Mouse (Mus musculus) MEL (cell line): ENCODE results near the gene Sohlh2. TPM values are rescaled to one million over a fixed set of nuclear protein-coding genes. Genes with fewer than 3 reads are reported as not detected.

Experiments
- DNase-seq: peaks from one replicate; pipeline ENCODE4 v3.0.0; 2011; ENCODE audit warnings: low read depth, low spot score
- H3K27ac ChIP-seq: 2 replicates; pipeline ENCODE4 v1.5.1; 2012; ENCODE audit warnings: low read depth, mild to moderate bottlenecking, control low read depth, low read length, moderate library complexity; ENCODE audit not compliant: control insufficient read depth
- H3K27me3 ChIP-seq, 2 experiments: fragments of 150-350 bp in 1 of 2; sonication (generic) in 1 of 2; 2 replicates each; pipeline ENCODE4 v1.6.1; 2012; ENCODE audit warnings: low read length in 2 of 2, mild to moderate bottlenecking in 2 of 2, improper control_type of control experiment in 1 of 2, moderate library complexity in 1 of 2; ENCODE audit not compliant: insufficient read depth in 2 of 2, control insufficient read depth in 1 of 2
- H3K36me3 ChIP-seq, 2 experiments: 2 replicates each; pipeline ENCODE4 v1.6.1; 2012 to 2014; ENCODE audit warnings: low read length in 2 of 2, improper control_type of control experiment in 1 of 2, inconsistent platforms in 1 of 2, mild to moderate bottlenecking in 1 of 2; ENCODE audit not compliant: insufficient read depth in 2 of 2, control insufficient read depth in 1 of 2
- H3K4me1 ChIP-seq, 2 experiments: fragments of 150-350 bp in 1 of 2; sonication (generic) in 1 of 2; 2 replicates each; pipeline ENCODE4 v1.6.1; 2012; ENCODE audit warnings: low read length in 2 of 2, improper control_type of control experiment in 1 of 2, mild to moderate bottlenecking in 1 of 2; ENCODE audit not compliant: insufficient read depth in 2 of 2, control insufficient read depth in 1 of 2
- H3K4me3 ChIP-seq, 2 experiments: fragments of 150-350 bp in 1 of 2; sonication (generic) in 1 of 2; 2 replicates each; pipeline ENCODE4 v1.5.1; 2012; ENCODE audit warnings: low read depth in 2 of 2, low read length in 2 of 2, mild to moderate bottlenecking in 2 of 2, moderate library complexity in 2 of 2, control low read depth in 1 of 2, improper control_type of control experiment in 1 of 2; ENCODE audit not compliant: control insufficient read depth in 1 of 2, insufficient read depth in 1 of 2
- H3K79me2 ChIP-seq: 2 replicates; pipeline ENCODE4 v1.6.1; 2012; ENCODE audit warnings: mild to moderate bottlenecking, low read length, moderate library complexity; ENCODE audit not compliant: control insufficient read depth, poor library complexity, insufficient read depth
- H3K9ac ChIP-seq: 2 replicates; pipeline ENCODE4 v1.6.1; 2012; ENCODE audit warnings: low read depth, mild to moderate bottlenecking, control low read depth, low read length, moderate library complexity; ENCODE audit not compliant: control insufficient read depth, poor library complexity, severe bottlenecking
- H3K9me3 ChIP-seq: fragments of 150-350 bp; sonication (generic); replicated peaks from 2 replicates; pipeline ENCODE4 v1.6.1; 2012; ENCODE audit warnings: mild to moderate bottlenecking, low read length, improper control_type of control experiment, moderate library complexity; ENCODE audit not compliant: insufficient read depth
- CHD2 ChIP-seq: IDR thresholded peaks from 2 replicates; pipeline ENCODE4 v1.6.1; 2011; ENCODE audit warnings: low read length, improper control_type of control experiment
- GABPA ChIP-seq: IDR thresholded peaks from 2 replicates; pipeline ENCODE4 v1.6.1; 2012; ENCODE audit warnings: low read depth, mild to moderate bottlenecking, inconsistent platforms, low read length, improper control_type of control experiment, moderate library complexity
- GATA1 ChIP-seq: IDR thresholded peaks from 2 replicates; pipeline ENCODE4 v1.6.1; 2011; ENCODE audit warnings: low read depth, low read length, improper control_type of control experiment
- JUND ChIP-seq: IDR thresholded peaks from 2 replicates; pipeline ENCODE4 v1.6.1; 2011; ENCODE audit warnings: low read depth, mild to moderate bottlenecking, improper control_type of control experiment, low read length
- KAT2A ChIP-seq: conservative IDR thresholded peaks from 2 replicates; pipeline ENCODE4 v1.6.1; 2012; ENCODE audit warnings: low read depth, low read length, improper control_type of control experiment, inconsistent platforms
- MEF2A ChIP-seq: IDR thresholded peaks from 2 replicates; pipeline ENCODE4 v1.6.1; 2014; ENCODE audit warnings: low read depth, mild to moderate bottlenecking, inconsistent platforms, low read length, improper control_type of control experiment; ENCODE audit not compliant: poor library complexity, insufficient replicate concordance, severe bottlenecking; ENCODE audit errors: extremely low read depth
- MYC ChIP-seq: IDR thresholded peaks from 2 replicates; pipeline ENCODE4 v1.6.1; 2011; ENCODE audit warnings: low read depth, mild to moderate bottlenecking, low read length, improper control_type of control experiment, moderate library complexity
- NRF1 ChIP-seq: IDR thresholded peaks from 2 replicates; pipeline ENCODE4 v1.6.1; 2014; ENCODE audit warnings: low read depth, mild to moderate bottlenecking, inconsistent platforms, low read length, improper control_type of control experiment, moderate library complexity; ENCODE audit not compliant: poor library complexity, insufficient read depth, severe bottlenecking
- POLR2A ChIP-seq, 2 experiments: IDR thresholded peaks; 2 replicates each; pipeline ENCODE4 v1.6.1; 2011 to 2012; ENCODE audit warnings: low read length in 2 of 2, mild to moderate bottlenecking in 2 of 2, control low read depth in 1 of 2, improper control_type of control experiment in 1 of 2, low read depth in 1 of 2, moderate library complexity in 1 of 2; ENCODE audit not compliant: control insufficient read depth in 1 of 2, insufficient read depth in 1 of 2, poor library complexity in 1 of 2
- POLR2AphosphoS2 ChIP-seq: IDR thresholded peaks from 2 replicates; pipeline ENCODE4 v1.6.1; 2011; ENCODE audit warnings: low read length, improper control_type of control experiment
- RAD21 ChIP-seq: IDR thresholded peaks from 2 replicates; pipeline ENCODE4 v1.6.1; 2011; ENCODE audit warnings: mild to moderate bottlenecking, low read depth, low read length, improper control_type of control experiment
- SIN3A ChIP-seq: IDR thresholded peaks from 2 replicates; pipeline ENCODE4 v1.6.1; 2012; ENCODE audit warnings: low read length, improper control_type of control experiment, inconsistent platforms
- TBP ChIP-seq: IDR thresholded peaks from 2 replicates; pipeline ENCODE4 v1.8.0; 2011; ENCODE audit warnings: low read depth, low read length, improper control_type of control experiment
- ZKSCAN1 ChIP-seq: IDR thresholded peaks from 2 replicates; pipeline ENCODE4 v1.6.1; 2012; ENCODE audit warnings: low read depth, mild to moderate bottlenecking, inconsistent platforms, low read length, improper control_type of control experiment, moderate library complexity
- ZMIZ1 ChIP-seq: IDR thresholded peaks from 2 replicates; pipeline ENCODE4 v1.6.1; 2012; ENCODE audit warnings: low read depth, mild to moderate bottlenecking, inconsistent platforms, low read length, improper control_type of control experiment, moderate library complexity
- polyA plus RNA-seq, 2 experiments: library from polyadenylated mRNA; stranded (reverse) in 1 of 2; unstranded in 1 of 2; fragments of >175 nt in 1 of 2; fragments of >200 nt in 1 of 2; gene quantifications; 2 replicates each; pipeline versions ENCODE4 v1.2.1 to v1.2.4; 2012; ENCODE audit warnings: low replicate concordance in 2 of 2, low read depth in 1 of 2; ENCODE audit not compliant: insufficient read length in 2 of 2, insufficient read depth in 1 of 2, missing spikeins in 1 of 2
- total RNA-seq: library from RNA; depleted of rRNA; stranded (reverse); fragments of 300-350 nt; gene quantifications from 2 replicates; pipeline ENCODE4 v1.2.3, GENCODE M21; 2012

Gene Sohlh2
- total and polyA plus RNA-seq, 3 experiments: not detected

GRCm38 (mm10) chr3:55227214-55227581 is 45.4 kb downstream of the Sohlh2 start:
- Histone ChIP-seq H3K27me3 (no peaks in the 10 kb centered on the region), H3K27ac (no peak overlapping the region), H3K4me3 (no peak overlapping the region), H3K9ac (no peak overlapping the region), H3K79me2 (no peaks in the 10 kb centered on the region), H3K36me3 (no peaks in the 10 kb centered on the region), H3K4me1 (no peaks in the 10 kb centered on the region), H3K9me3 (no peaks in the 10 kb centered on the region)
- TF ChIP-seq RAD21 (no peak), JUND (no peak), CHD2 (no peak), TBP (no peak), SIN3A (no peak), NRF1 (no peak)
- no peak for DNase-seq

- H3K4me1 ChIP-seq: no peaks in the 10 kb centered on the region
- H3K27ac ChIP-seq: no peak within 1 kb of the TSS
- no peaks in the 10 kb centered on the region for H3K9me3 ChIP-seq
- no peaks in the 10 kb centered on the region for H3K36me3 ChIP-seq
- no peak within 1 kb of the TSS for H3K9ac ChIP-seq
- no peak for DNase-seq
- no peak for TF ChIP-seq KAT2A
- no peak for TF ChIP-seq ZKSCAN1
- no peak for TF ChIP-seq POLR2A (IDR thresholded peaks at IDR 0.05; ENCODE audit: control insufficient read depth in 1 of 2, insufficient read depth in 1 of 2, low read depth in 1 of 2, low read length in 2 of 2, poor library complexity in 1 of 2)
- TF ChIP-seq, all 39 proteins: peak for 0
- no peak within 1 kb of the TSS for H3K4me3 ChIP-seq
- H3K27me3 ChIP-seq: no peaks in the 10 kb centered on the region
- no peaks in the 10 kb centered on the region for H3K79me2 ChIP-seq
Observed at GRCm38 (mm10) chr3:55241730-55242421, 60.0 kb downstream of the Sohlh2 start, which contains the start of gene Dclk1. Gene Dclk1 (plus strand): TSS chr3:55242364.

GRCm38 (mm10) chr3:55242422-55243055 is 60.7 kb downstream of the Sohlh2 start:
- no peak overlapping the region for H3K4me3 ChIP-seq
- TF ChIP-seq POLR2AphosphoS2 (no peak), ZKSCAN1 (no peak), NRF1 (no peak), SIN3A (no peak), TBP (no peak), GABPA (no peak), ZMIZ1 (no peak), GATA1 (no peak), MYC (no peak), MEF2A (no peak)
- no peak for DNase-seq

More at GRCm38 (mm10) chr3:55242422-55243055, 60.7 kb downstream of the Sohlh2 start:
- Histone ChIP-seq H3K4me1 (no peaks in the 10 kb centered on the region), H3K36me3 (no peaks in the 10 kb centered on the region), H3K27me3 (no peaks in the 10 kb centered on the region), H3K9me3 (no peaks in the 10 kb centered on the region), H3K27ac (no peak overlapping the region), H3K79me2 (no peaks in the 10 kb centered on the region), H3K9ac (no peak overlapping the region)
